ENCODE assay signal across 17 mouse cellular contexts in genomic region chr16:91556659-91557058, GRCm38 (mm10). TPM values are rescaled to one million over a fixed set of nuclear protein-coding genes. Genes with fewer than 3 reads are reported as not detected.
A peak's percentile ranks its signal among the peaks of the same experiment; 100 is the strongest.
DNase-seq lines count a peak whose midpoint lies in the region; ATAC-seq and TF ChIP-seq lines count a peak whose summit lies in the region.
"Had no signal": no experiment of that assay in that cellular context is flagged by ENCODE, and none has a peak within 500 bp of the region (broad histone marks: within the 10 kb centered on the region; RNA-seq: fewer than 3 reads in every experiment).

No protein-coding gene starts in this region.

- no peak overlapping the region for H3K4me3 ChIP-seq in heart, embryonic 16.5 days (ENCODE audit: low read length)
- H3K4me3 ChIP-seq in testis, adult 2 months (ENCODE audit: control insufficient read depth, low read depth, low read length): no peak overlapping the region
- H3K4me3 ChIP-seq in embryonic facial prominence, embryonic 13.5 days: no peak overlapping the region
- H3K4me3 ChIP-seq in stomach, postnatal 0 days (ENCODE audit: low read depth, low read length): no peak overlapping the region
- H3K4me3 ChIP-seq: erythroblast, embryonic 14.5 days; forebrain, embryonic 15.5 days; intestine, embryonic 15.5 days; limb, embryonic 12.5 days; midbrain, embryonic 12.5 days had no signal

- H3K9me3 ChIP-seq in heart, embryonic 16.5 days (replicated peaks; ENCODE audit: control insufficient read depth, low read length): no peaks in the 10 kb centered on the region
- H3K9me3 ChIP-seq in embryonic facial prominence, embryonic 13.5 days: no peaks in the 10 kb centered on the region
- no peaks in the 10 kb centered on the region for H3K9me3 ChIP-seq in stomach, postnatal 0 days (ENCODE audit: control insufficient read depth, low read length)
- H3K9me3 ChIP-seq: forebrain, embryonic 15.5 days; intestine, embryonic 15.5 days; limb, embryonic 12.5 days; midbrain, embryonic 12.5 days had no signal

- peaks cover 39% of the 10 kb centered on the region for H3K4me1 ChIP-seq in heart, embryonic 16.5 days (ENCODE audit: control insufficient read depth, insufficient read depth, low read length)
- H3K4me1 ChIP-seq in testis, adult 2 months (ENCODE audit: control insufficient read depth, insufficient read depth, low read length): peaks cover 24% of the 10 kb centered on the region
- peaks cover 35% of the 10 kb centered on the region for H3K4me1 ChIP-seq in embryonic facial prominence, embryonic 13.5 days
- H3K4me1 ChIP-seq in stomach, postnatal 0 days (replicated peaks; ENCODE audit: control insufficient read depth, insufficient read depth): no peaks in the 10 kb centered on the region

- no peak overlapping the region for H3K4me2 ChIP-seq in heart, embryonic 16.5 days (ENCODE audit: low read depth, low read length)
- H3K4me2 ChIP-seq in embryonic facial prominence, embryonic 13.5 days: peak overlapping the region; percentile 16
- no peak overlapping the region for H3K4me2 ChIP-seq in stomach, postnatal 0 days (replicated peaks; ENCODE audit: low read depth)
- H3K4me2 ChIP-seq: forebrain, embryonic 15.5 days; hindbrain, embryonic 14.5 days; intestine, embryonic 15.5 days; limb, embryonic 12.5 days; midbrain, embryonic 12.5 days had no signal

- H3K9ac ChIP-seq in heart, embryonic 16.5 days (ENCODE audit: low read length): no peak overlapping the region
- H3K9ac ChIP-seq in embryonic facial prominence, embryonic 13.5 days: no peak overlapping the region
- no peak overlapping the region for H3K9ac ChIP-seq in stomach, postnatal 0 days (ENCODE audit: low read length)
- H3K9ac ChIP-seq: forebrain, embryonic 15.5 days; hindbrain, embryonic 14.5 days; intestine, embryonic 15.5 days; limb, embryonic 12.5 days; liver, embryonic 14.5 days had no signal

- no peak for TF ChIP-seq CTCF in testis, adult 2 months (IDR thresholded peaks at IDR 0.05; ENCODE audit: control insufficient read depth, insufficient read depth, insufficient replicate concordance, low read depth, low read length)
- no peak for TF ChIP-seq CTCF in stomach, postnatal 0 days (IDR thresholded peaks at IDR 0.05; ENCODE audit: low read depth)

- 77% methylated on average over 15 of the region's 15 CpGs for WGBS in heart, embryonic 16.5 days
- WGBS in embryonic facial prominence, embryonic 13.5 days: 45% methylated on average over 15 of the region's 15 CpGs
- 69% methylated on average over 15 of the region's 15 CpGs for WGBS in stomach, postnatal 0 days

- H3K27me3 ChIP-seq in heart, embryonic 16.5 days (ENCODE audit: control insufficient read depth, insufficient read depth, low read length): no peaks in the 10 kb centered on the region
- H3K27me3 ChIP-seq in testis, adult 2 months (ENCODE audit: control insufficient read depth, insufficient read depth, low read length): no peaks in the 10 kb centered on the region
- no peaks in the 10 kb centered on the region for H3K27me3 ChIP-seq in embryonic facial prominence, embryonic 13.5 days
- no peaks in the 10 kb centered on the region for H3K27me3 ChIP-seq in stomach, postnatal 0 days (ENCODE audit: control insufficient read depth, insufficient read depth, low read length)
- H3K27me3 ChIP-seq: forebrain, embryonic 15.5 days; intestine, embryonic 15.5 days; limb, embryonic 12.5 days; midbrain, embryonic 12.5 days had no signal

- TF ChIP-seq EP300 in stomach, postnatal 0 days (optimal IDR thresholded peaks at IDR 0.05): no peak

- no peak for DNase-seq in heart, postnatal 25 days (ENCODE audit: low spot score)
- no peak for DNase-seq in testis, postnatal 10 days (ENCODE audit: low spot score)
- no peak for DNase-seq in urinary bladder, postnatal 10 days (ENCODE audit: low spot score)
- no peak for DNase-seq in stomach, postnatal 0 days (ENCODE audit: low spot score)
- DNase-seq: adrenal gland, postnatal 25 days; cerebellum, adult 9-10 months; thymus, adult 18-20 months had no signal

- peaks cover 57% of the 10 kb centered on the region for H3K36me3 ChIP-seq in heart, embryonic 16.5 days (ENCODE audit: control insufficient read depth, insufficient read depth)
- H3K36me3 ChIP-seq in testis, adult 2 months (ENCODE audit: control insufficient read depth, insufficient read depth, low read length): no peaks in the 10 kb centered on the region
- peaks cover 46% of the 10 kb centered on the region for H3K36me3 ChIP-seq in embryonic facial prominence, embryonic 13.5 days
- H3K36me3 ChIP-seq in stomach, postnatal 0 days (ENCODE audit: control insufficient read depth, insufficient read depth, low read length): peaks cover 4% of the 10 kb centered on the region; the same call in 1 of the 2 replicates

- H3K27ac ChIP-seq in heart, embryonic 16.5 days (ENCODE audit: low read length): peak overlapping the region; percentile 14; the same call in 1 of the 2 replicates
- peak overlapping the region; percentile 57 for H3K27ac ChIP-seq in testis, adult 2 months (ENCODE audit: control insufficient read depth, insufficient read depth, low read depth, low read length)
- peak overlapping the region; percentile 69 for H3K27ac ChIP-seq in embryonic facial prominence, embryonic 13.5 days
- H3K27ac ChIP-seq in stomach, postnatal 0 days (replicated peaks): no peak overlapping the region
- H3K27ac ChIP-seq: forebrain, embryonic 15.5 days; hindbrain, embryonic 14.5 days; limb, embryonic 12.5 days; liver, embryonic 14.5 days; midbrain, embryonic 12.5 days had no signal

- TF ChIP-seq POLR2A in testis, adult 2 months (IDR thresholded peaks at IDR 0.05; ENCODE audit: control insufficient read depth, low read depth, low read length): no peak

- intact Hi-C loops in heart, postnatal 25 days (cut with DNase I): no loop called here

- no peak for ATAC-seq in heart, embryonic 16.5 days (replicated peaks; ENCODE audit: extremely low read depth, insufficient read depth, low FRiP score)
- ATAC-seq in embryonic facial prominence, embryonic 13.5 days (ENCODE audit: insufficient number of reproducible peaks, insufficient read depth, low FRiP score, low TSS enrichment, low read depth): no peak
- no peak for ATAC-seq in stomach, postnatal 0 days (ENCODE audit: low FRiP score, low TSS enrichment)
- ATAC-seq: forebrain, embryonic 15.5 days; intestine, embryonic 15.5 days had no signal

RNA-seq across cellular contexts. Expression of gene Ifngr2, which starts 9.8 kb away (rescaled TPM):
- 134 and 141 TPM in 2 replicates for polyA plus RNA-seq in heart, embryonic 16.5 days (2015; fragmentation: Nextera tagmentation; extraction: Ambion mirVana)
- total RNA-seq in heart, postnatal 25 days (2021): 100 to 1,000 TPM; 153 to 157 TPM
- polyA plus RNA-seq in testis, adult 2 months (2012; rRNA removed): 11.4 and 12.4 TPM in 2 replicates
- 48.3 and 57.5 TPM in 2 replicates for polyA plus RNA-seq in embryonic facial prominence, embryonic 13.5 days (2015; fragmentation: Nextera tagmentation; extraction: Ambion mirVana)
- polyA plus RNA-seq in stomach, postnatal 0 days (2015; fragmentation: Nextera tagmentation; extraction: Ambion mirVana): 54.9 and 57.8 TPM in 2 replicates

RNA-seq across cellular contexts. Expression of gene Tmem50b, which starts 40.9 kb away (rescaled TPM):
- 67.4 and 74.5 TPM in 2 replicates for polyA plus RNA-seq in heart, embryonic 16.5 days (2015; fragmentation: Nextera tagmentation; extraction: Ambion mirVana)
- total RNA-seq in heart, postnatal 25 days (2021): 10 to 100 TPM; 65.5 to 74.3 TPM
- polyA plus RNA-seq in testis, adult 2 months (2012; rRNA removed): 50.6 and 54.1 TPM in 2 replicates
- polyA plus RNA-seq in embryonic facial prominence, embryonic 13.5 days (2015; fragmentation: Nextera tagmentation; extraction: Ambion mirVana): 30.7 and 36.8 TPM in 2 replicates
- 60.8 and 64.6 TPM in 2 replicates for polyA plus RNA-seq in stomach, postnatal 0 days (2015; fragmentation: Nextera tagmentation; extraction: Ambion mirVana)
